Mouse (Mus musculus) heart, adult 8-10 months (tissue): ENCODE results near the gene Flnc. TPM values are rescaled to one million over a fixed set of nuclear protein-coding genes. Genes with fewer than 3 reads are reported as not detected.

Source experiments
- DNase-seq: peaks from one replicate; pipeline ENCODE4 v3.0.0; 2022; ENCODE audit warnings: low spot score
- microRNA-seq: library from miRNA; unstranded; fragments of <30 nt; microRNA quantifications from one replicate; pipeline ENCODE4 v1.2.0, GENCODE M21; 2022
- total RNA-seq, 4 experiments: library from RNA; stranded (reverse); gene quantifications; 2 replicates each; pipeline ENCODE4 v1.2.4; 2022

Gene Flnc
- total RNA-seq, 4 experiments from 2014 or later, result 195 to 305 (median 272) TPM

- no peak for DNase-seq
Measured at GRCm38 (mm10) chr6:29484716-29485559, 51.9 kb downstream of the Flnc start.

- DNase-seq, result no peak
Measured at GRCm38 (mm10) chr6:29485951-29486350, 52.9 kb downstream of the Flnc start.

- DNase-seq, result peak; percentile 21
Measured at GRCm38 (mm10) chr6:29494101-29494500, 61.0 kb downstream of the Flnc start.

GRCm38 (mm10) chr6:29496270-29496669 is 63.2 kb downstream of the Flnc start:
- DNase-seq, result no peak

- no peak for DNase-seq
Measured at GRCm38 (mm10) chr6:29497791-29498190, 64.7 kb downstream of the Flnc start.

GRCm38 (mm10) chr6:29500177-29500576 is 67.1 kb downstream of the Flnc start:
- DNase-seq, result no peak

- DNase-seq, result no peak
Measured at GRCm38 (mm10) chr6:29500810-29501209, 67.8 kb downstream of the Flnc start.

- no peak for DNase-seq
Measured at GRCm38 (mm10) chr6:29501599-29501998, 68.5 kb downstream of the Flnc start.

- no peak for DNase-seq
Measured at GRCm38 (mm10) chr6:29505493-29505892, 72.4 kb downstream of the Flnc start.

GRCm38 (mm10) chr6:29506834-29507233 is 73.8 kb downstream of the Flnc start:
- DNase-seq, result no peak

- DNase-seq, result no peak
Measured at GRCm38 (mm10) chr6:29507447-29508309, 74.6 kb downstream of the Flnc start, which contains the start of gene Kcp. Gene Kcp (minus strand): TSS chr6:29507952.

- DNase-seq, result no peak
Measured at GRCm38 (mm10) chr6:29509086-29509485, 76.0 kb downstream of the Flnc start.

Small RNA genes within 50 kb of the gene (microRNA-seq; reads per million reads assigned to microRNA genes)
- gene Gm26220, result not detected
- not detected for gene Gm44354

Other genes with a start within 250 kb of the Flnc start
- 10 to 100 TPM; 16.5 to 24.0 (median 20.5) TPM for gene Impdh1, start 216.9 kb upstream of the Flnc start, total RNA-seq
- 1 to 10 TPM; 3.7 to 6.7 (median 6.1) TPM for gene Hilpda, start 160.8 kb upstream of the Flnc start, total RNA-seq
- under 1 TPM in 1 of 4 experiments, not detected in 3; 0.59 TPM for gene Fam71f2, start 153.7 kb upstream of the Flnc start, total RNA-seq
- gene Fam71f1, start 114.1 kb upstream of the Flnc start, total RNA-seq, result not detected
- gene Calu, start 85.2 kb upstream of the Flnc start, total RNA-seq, result 100 to 1,000 TPM; 230 to 251 (median 234) TPM
- gene Opn1sw, start 44.8 kb upstream of the Flnc start, total RNA-seq, result under 1 TPM in 2 of 4 experiments, not detected in 2; 0.22 to 0.79 TPM
- 1 to 10 TPM; 1.1 to 2.9 (median 2.5) TPM for gene Ccdc136, start 36.9 kb upstream of the Flnc start, total RNA-seq
- gene Atp6v1f, start 34.5 kb downstream of the Flnc start, total RNA-seq, result 100 to 1,000 TPM; 128 to 134 (median 131) TPM
- not detected for gene Atp6v1fnb, start 38.2 kb downstream of the Flnc start, total RNA-seq
- gene Kcp, start 74.7 kb downstream of the Flnc start, total RNA-seq, result 1 to 10 TPM; 2.0 to 4.8 (median 2.8) TPM
- gene Irf5, start 93.4 kb downstream of the Flnc start, total RNA-seq, result 1 to 10 TPM; 2.0 to 4.0 (median 2.4) TPM
- gene Tnpo3, start 176.6 kb downstream of the Flnc start, total RNA-seq, result 10 to 100 TPM; 42.9 to 50.8 (median 46.4) TPM